Mouse (Mus musculus) small intestine, adult 2 months (tissue): Measurements from ENCODE around the gene Tmem214.

Source experiments
- CTCF ChIP-seq: fragments of 200-500 bp; IDR thresholded peaks from 2 replicates; pipeline ENCODE4 v1.5.1; 2012; ENCODE audit warnings: low read depth, mild to moderate bottlenecking, control low read depth, inconsistent platforms, low read length, moderate library complexity, mixed read lengths; ENCODE audit not compliant: insufficient replicate concordance, insufficient read length; ENCODE audit errors: extremely low read depth
- POLR2A ChIP-seq: fragments of 200-500 bp; IDR thresholded peaks from 2 replicates; pipeline ENCODE4 v1.6.1; 2012; ENCODE audit warnings: low read depth, mild to moderate bottlenecking, control low read depth, inconsistent platforms, low read length, moderate library complexity

- TF ChIP-seq POLR2A (no peak), CTCF (no peak)
Measured at GRCm38 (mm10) chr5:30926073-30926472, 58.3 kb downstream of the Tmem214 start.
